Mouse (Mus musculus) thymus, adult 18-20 months (tissue): ENCODE data around the gene Cacna1h.
A peak's percentile ranks its signal among the peaks of the same experiment; 100 is the strongest.

Experiments
- DNase-seq, 2 experiments: peaks; one replicate each; pipeline ENCODE4 v3.0.0; 2022; ENCODE audit warnings: mixed read lengths in 2 of 2

Gene Cacna1h

GRCm38 (mm10) chr17:25406011-25406441, 27.6 kb downstream of the Cacna1h start:
- DNase-seq = no peak

- DNase-seq = no peak
These were observed 28.2 kb downstream of the Cacna1h start for GRCm38 (mm10) chr17:25405224-25405895.

DNA sequence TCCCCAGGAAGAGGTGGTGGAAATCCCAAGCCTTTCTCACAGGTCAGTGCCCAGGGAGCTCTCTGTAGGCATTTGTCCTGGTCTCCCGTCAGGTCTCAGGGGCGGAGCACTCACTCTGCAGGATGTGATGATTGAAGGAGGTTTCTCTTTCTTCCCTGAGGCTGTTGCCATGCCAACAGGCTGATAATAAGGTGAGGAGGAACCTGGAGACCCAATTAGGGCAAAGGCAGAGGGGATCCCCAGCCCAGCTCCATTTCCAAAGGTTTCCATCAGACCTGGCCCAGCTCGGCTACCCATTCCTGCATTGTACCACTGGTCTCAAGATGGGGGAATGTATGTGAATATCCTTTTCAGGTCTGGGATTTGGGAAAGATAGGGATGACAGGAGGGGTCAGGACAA, 29.4 kb downstream of the Cacna1h start:
- DNase-seq = no peak

- DNase-seq = no peak
These were observed 31.4 kb downstream of the Cacna1h start for GRCm38 (mm10) chr17:25402224-25402623.

- no peak for DNase-seq
These were observed 32.1 kb downstream of the Cacna1h start for GRCm38 (mm10) chr17:25401491-25401890.

DNA sequence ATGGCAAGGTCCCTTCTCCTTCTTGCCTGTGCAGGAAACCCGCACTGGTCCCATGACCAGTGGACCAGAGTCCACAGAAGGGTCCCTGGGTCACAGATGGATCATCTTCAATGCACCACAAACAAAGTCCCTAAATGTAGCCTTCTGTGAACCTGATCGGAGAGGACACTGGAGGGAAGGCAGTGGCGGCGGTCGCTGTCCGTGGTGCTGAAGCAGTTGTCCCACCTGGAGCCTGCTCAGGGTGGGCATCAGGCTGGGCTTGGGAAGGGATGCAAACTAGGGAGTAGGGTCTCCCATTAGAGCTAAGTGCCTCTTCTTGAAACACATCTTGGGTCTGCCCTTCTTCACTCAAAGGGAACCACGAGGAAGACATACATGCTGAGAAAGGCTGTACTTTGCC, 33.1 kb downstream of the Cacna1h start:
- DNase-seq = no peak

- DNase-seq = no peak
These were observed 35.1 kb downstream of the Cacna1h start for GRCm38 (mm10) chr17:25398520-25398838.

DNA sequence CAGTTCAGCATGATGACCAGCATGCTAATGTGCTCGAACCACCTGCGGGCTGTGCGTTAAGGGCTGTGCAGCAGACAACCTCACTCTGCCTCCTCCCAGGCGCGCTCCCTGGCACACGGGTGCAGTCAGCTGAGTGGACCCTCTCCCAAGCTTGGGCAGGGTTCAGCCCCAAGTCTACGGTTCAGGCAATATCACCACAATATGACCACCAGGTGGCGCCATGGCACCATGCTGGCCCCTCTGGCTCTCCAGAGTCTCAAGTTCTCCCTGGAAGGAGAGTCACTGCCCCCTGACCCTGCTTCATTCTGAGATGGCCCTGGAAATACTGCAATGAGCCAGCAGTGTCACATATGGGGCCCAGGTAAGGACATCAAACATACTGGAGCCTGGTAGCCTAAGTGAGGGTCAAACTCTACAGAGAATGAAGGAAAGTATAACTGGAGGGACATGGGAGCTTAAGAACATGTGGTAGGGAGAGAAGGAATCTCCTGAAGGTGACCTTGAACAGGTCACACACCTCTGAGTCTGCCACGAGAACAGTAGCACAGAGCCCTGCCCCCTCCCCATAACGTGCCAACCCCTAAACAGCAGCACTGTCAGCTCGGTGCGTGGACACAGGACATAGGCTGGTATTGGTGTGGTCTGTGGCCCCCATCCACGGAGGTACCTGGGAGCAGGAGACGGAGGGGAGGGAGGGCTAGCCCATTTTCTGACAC, 35.6 kb downstream of the Cacna1h start:
- peak; percentile 16 to 22 for DNase-seq

DNA sequence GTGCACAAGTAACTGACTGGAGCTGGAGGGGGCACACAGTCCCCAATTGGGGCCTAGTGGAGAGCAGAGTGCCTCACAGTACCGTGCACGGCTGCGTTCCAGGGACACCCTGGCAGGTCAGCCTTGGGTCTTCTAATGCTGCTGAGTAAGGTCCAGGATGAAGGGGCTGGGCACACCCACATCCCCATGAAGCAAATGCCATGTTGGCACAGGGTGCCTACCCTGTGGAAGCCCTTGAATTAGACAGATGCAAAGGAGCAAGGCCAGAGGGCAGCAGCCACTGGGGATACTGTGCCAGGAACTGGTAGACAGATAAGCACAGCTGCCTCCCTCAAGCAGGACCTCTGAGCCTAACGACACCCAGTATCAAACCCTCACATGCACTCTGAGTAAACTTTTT, 39.1 kb downstream of the Cacna1h start:
- no peak for DNase-seq

GRCm38 (mm10) chr17:25374011-25374410, 59.6 kb downstream of the Cacna1h start:
- no peak for DNase-seq

GRCm38 (mm10) chr17:25372491-25372890, 61.1 kb downstream of the Cacna1h start:
- no peak for DNase-seq

- DNase-seq = no peak
These were observed 64.6 kb downstream of the Cacna1h start, which contains the start of gene Tpsg1 for GRCm38 (mm10) chr17:25368973-25369372. Tpsg1 (plus strand) TSS chr17:25369273.

DNA sequence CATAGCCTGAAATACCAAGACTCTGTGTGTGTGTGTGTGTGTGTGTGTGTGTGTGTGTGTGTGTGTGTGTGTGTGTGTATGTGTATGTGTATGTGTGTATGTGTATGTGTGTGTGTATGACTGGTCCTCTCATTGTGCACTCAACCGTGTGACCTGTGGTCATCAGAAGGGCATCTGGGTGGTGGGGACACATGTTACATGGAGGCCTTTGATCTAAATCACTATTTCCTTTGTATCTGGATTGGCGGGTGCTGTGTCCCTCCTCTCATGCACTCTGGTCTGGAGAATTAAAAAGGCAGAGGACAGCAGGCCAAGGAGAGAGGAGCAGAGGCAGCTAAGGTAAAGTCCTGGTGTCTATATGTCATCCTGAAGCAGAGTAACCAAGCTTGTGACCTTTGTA, 67.6 kb downstream of the Cacna1h start, which contains the start of gene Tpsb2:
Tpsb2 (plus strand) TSS at position 301 of the 400 bp plus-strand sequence.
- no peak for DNase-seq

GRCm38 (mm10) chr17:25363726-25364125, 69.9 kb downstream of the Cacna1h start:
- no peak for DNase-seq

DNA sequence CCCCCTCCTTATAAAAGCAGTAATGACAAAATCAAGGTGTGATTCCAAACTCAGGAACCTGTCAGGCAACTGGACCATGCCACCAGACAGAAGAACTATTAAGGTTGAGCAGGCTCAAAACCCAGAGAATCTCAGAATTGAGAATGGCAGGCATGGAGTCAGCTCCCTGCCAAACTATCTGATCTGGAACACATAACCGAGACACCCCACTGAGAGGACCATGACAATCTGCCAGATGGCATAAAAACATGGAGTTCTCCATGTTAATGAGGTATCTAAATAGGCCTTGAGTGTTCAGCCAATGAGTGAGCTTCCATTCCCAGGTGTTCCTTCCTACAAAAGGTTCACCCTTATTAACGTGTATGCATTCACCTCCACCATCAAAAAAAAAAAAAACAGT, 72.3 kb downstream of the Cacna1h start:
- DNase-seq = no peak

DNA sequence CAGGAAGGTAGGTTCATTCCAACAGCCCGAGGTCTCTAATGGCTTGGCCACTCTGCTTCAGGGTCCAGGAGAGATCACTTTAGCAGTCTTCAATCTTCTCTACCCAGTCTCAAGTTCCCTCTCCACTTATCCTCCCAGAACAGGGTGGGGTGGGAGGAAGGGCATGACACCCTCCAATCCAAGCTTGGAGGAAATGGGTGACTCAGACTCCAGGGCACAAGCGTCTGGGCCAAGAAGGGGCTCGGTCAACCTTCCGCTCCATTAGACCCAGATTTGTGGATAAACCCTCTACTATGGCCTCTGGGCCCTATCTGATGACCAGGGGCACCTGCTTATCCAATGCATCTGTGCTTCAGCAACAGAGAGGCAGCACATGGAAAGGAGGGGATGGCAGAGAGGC, 88.1 kb downstream of the Cacna1h start, which contains the start of gene Tpsab1:
Tpsab1 (minus strand) TSS at position 101 of the 400 bp plus-strand sequence.
- no peak for DNase-seq

- DNase-seq = no peak
These were observed 92.1 kb downstream of the Cacna1h start for GRCm38 (mm10) chr17:25341490-25341889.

GRCm38 (mm10) chr17:25340003-25340402, 93.6 kb downstream of the Cacna1h start:
- no peak for DNase-seq

GRCm38 (mm10) chr17:25338218-25338617, 95.4 kb downstream of the Cacna1h start:
- DNase-seq = no peak

- DNase-seq = peak; percentile 8
These were observed 99.6 kb downstream of the Cacna1h start for GRCm38 (mm10) chr17:25333943-25334342.

DNA sequence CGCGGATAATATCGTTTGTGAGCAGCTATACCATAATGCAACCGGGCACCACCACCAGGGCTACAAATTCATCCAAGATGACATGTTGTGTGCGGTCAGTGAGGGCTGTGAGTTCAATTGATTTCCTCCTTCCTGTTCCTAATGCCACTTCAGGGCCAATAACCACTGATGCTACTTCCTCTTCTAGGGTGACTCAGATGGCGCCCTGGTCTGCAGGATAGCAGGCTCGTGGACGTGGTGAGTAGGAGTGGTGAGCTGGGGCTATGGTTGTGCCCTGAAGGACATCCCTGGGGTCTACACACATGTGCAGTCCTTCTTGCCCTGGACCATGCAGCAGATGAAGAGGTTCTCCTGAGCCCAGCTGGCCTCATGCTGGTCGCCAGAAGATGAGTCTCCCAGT, 101.3 kb downstream of the Cacna1h start:
- DNase-seq = no peak
